9 mouse cellular contexts compared by ENCODE assay signal in the genomic region with DNA sequence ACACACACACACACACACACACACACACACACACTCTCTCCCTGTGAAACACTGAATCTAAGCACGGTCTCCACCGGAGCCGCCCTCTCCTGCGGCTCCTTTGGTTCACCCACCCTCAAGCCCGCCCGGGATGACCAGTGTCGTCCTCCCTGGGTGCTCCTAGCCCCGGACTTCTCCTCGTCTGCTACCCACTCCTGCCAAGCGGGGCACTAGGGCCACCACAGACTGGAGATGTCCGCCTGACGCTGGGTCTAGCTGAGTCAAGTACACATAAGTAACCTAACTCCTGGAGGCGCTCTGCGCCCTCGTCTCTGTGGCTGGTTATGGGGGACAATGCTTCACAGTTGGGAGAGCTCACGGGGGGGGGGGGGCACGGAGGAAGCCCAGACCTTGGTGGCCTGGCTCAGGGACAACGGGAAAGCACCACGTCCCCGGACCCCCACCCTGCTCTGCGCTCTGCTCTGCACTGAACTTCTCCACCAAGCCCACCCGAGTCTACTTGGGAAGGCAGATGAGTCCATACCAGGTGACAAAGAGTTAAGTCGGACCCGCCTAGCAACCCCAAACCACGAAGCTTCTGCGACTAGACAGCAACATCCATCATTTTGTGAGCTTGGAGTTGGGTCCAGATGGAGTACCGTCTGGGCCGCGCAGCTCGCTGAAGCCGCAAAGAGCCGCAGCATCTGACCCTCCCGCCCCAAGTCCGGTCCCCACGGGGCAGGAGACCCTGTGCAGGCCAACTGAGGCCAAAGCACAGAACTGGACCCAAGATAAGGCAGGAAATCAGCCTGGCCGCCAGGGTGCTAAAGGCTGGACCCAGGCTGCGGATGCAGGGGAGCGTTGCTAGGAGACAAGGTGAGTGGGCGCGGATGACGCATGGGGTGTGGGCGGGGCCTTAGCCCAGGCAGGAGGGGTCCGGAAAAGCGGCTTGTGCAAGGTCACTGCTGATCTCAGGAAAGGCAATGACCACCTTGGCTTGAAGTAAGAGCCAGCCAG. TPM values are rescaled to one million over a fixed set of nuclear protein-coding genes. Genes with fewer than 3 reads are reported as not detected.
DNase-seq lines count a peak whose midpoint lies in the region; ATAC-seq and TF ChIP-seq lines count a peak whose summit lies in the region.
"Had no signal": no experiment of that assay in that cellular context is flagged by ENCODE, and none has a peak within 500 bp of the region (broad histone marks: within the 10 kb centered on the region; RNA-seq: fewer than 3 reads in every experiment).

A gene (plus strand): TSS at position 512 of the 996 bp plus-strand sequence.

- WGBS in lung, postnatal 0 days, result 12% methylated on average over 42 of the region's 44 CpGs
- WGBS in lung, adult 2 months, result 8% methylated on average over 44 of the region's 44 CpGs
- 11% methylated on average over 44 of the region's 44 CpGs for WGBS in hindbrain, embryonic 10.5 days
- 11% methylated on average over 43 of the region's 44 CpGs for WGBS in stomach, postnatal 0 days

- no peaks in the 10 kb centered on the region; the same call in 1 of the 2 replicates for H3K4me1 ChIP-seq in lung, postnatal 0 days (ENCODE audit: insufficient read depth, low read depth, low read length)
- no peaks in the 10 kb centered on the region for H3K4me1 ChIP-seq in lung, adult 2 months (ENCODE audit: control insufficient read depth, insufficient read depth, low read length)
- H3K4me1 ChIP-seq in hindbrain, embryonic 10.5 days (replicated peaks), result peaks cover 48% of the 10 kb centered on the region
- 0 out of 2 replicates have a peak, but pooled peaks cover 6% of the 10 kb centered on the region for H3K4me1 ChIP-seq in stomach, postnatal 0 days (replicated peaks; ENCODE audit: control insufficient read depth, insufficient read depth)

- DNase-seq in lung, postnatal 0 days (ENCODE audit: low spot score), result peak; percentile 39
- no peak for DNase-seq in lung, adult 2 months
- peak; percentile 75 for DNase-seq in embryo, embryonic 10.5 days (ENCODE audit: low spot score)
- DNase-seq in hindbrain, embryonic 10.5 days (ENCODE audit: low spot score), result peak; percentile 61
- DNase-seq in left cerebral cortex, adult 11 months (ENCODE audit: low spot score), result peak; percentile 87
- peak; percentile 54 for DNase-seq in stomach, postnatal 0 days (ENCODE audit: low spot score)
- no peak for DNase-seq in adipocyte (ENCODE audit: low spot score)

- no peak within 1 kb of the TSS for H3K27ac ChIP-seq in lung, postnatal 0 days (ENCODE audit: low read length)
- H3K27ac ChIP-seq in hindbrain, embryonic 10.5 days, result peak within 1 kb of the TSS; percentile 54
- H3K27ac ChIP-seq in stomach, postnatal 0 days (replicated peaks), result no peak within 1 kb of the TSS
- H3K27ac ChIP-seq: lung, embryonic 15.5 days had no signal

- peak; percentile 21; the same call in 1 of the 2 replicates for TF ChIP-seq CTCF in lung, postnatal 0 days (IDR thresholded peaks at IDR 0.05)
- no peak for TF ChIP-seq CTCF in lung, adult 2 months (IDR thresholded peaks at IDR 0.05; ENCODE audit: insufficient read depth, low read length)
- TF ChIP-seq CTCF in stomach, postnatal 0 days (IDR thresholded peaks at IDR 0.05; ENCODE audit: low read depth), result peak; percentile 28

- no peak for TF ChIP-seq POLR2A in lung, adult 2 months (IDR thresholded peaks at IDR 0.05; ENCODE audit: borderline replicate concordance, extremely low read depth, low read depth, low read length)

- no peaks in the 10 kb centered on the region for H3K9me3 ChIP-seq in lung, postnatal 0 days (ENCODE audit: low read length)
- H3K9me3 ChIP-seq in hindbrain, embryonic 10.5 days, result no peaks in the 10 kb centered on the region
- H3K9me3 ChIP-seq in stomach, postnatal 0 days (ENCODE audit: control insufficient read depth, low read length), result no peaks in the 10 kb centered on the region
- H3K9me3 ChIP-seq: lung, embryonic 15.5 days had no signal

- H3K4me3 ChIP-seq in lung, postnatal 0 days (ENCODE audit: low read depth, low read length), result no peak within 1 kb of the TSS
- H3K4me3 ChIP-seq in lung, adult 2 months (replicated peaks; ENCODE audit: extremely low read depth, low read depth, low read length), result no peak within 1 kb of the TSS
- H3K4me3 ChIP-seq in hindbrain, embryonic 10.5 days, result peak within 1 kb of the TSS; percentile 36
- no peak within 1 kb of the TSS for H3K4me3 ChIP-seq in stomach, postnatal 0 days (ENCODE audit: low read depth, low read length)
- H3K4me3 ChIP-seq: lung, embryonic 15.5 days had no signal

- H3K9ac ChIP-seq in lung, postnatal 0 days (replicated peaks; ENCODE audit: low read depth), result no peak within 1 kb of the TSS
- no peak within 1 kb of the TSS for H3K9ac ChIP-seq in stomach, postnatal 0 days (ENCODE audit: low read length)
- H3K9ac ChIP-seq: lung, embryonic 15.5 days had no signal

- H3K4me2 ChIP-seq in lung, postnatal 0 days (replicated peaks; ENCODE audit: low read depth, low read length), result no peak within 1 kb of the TSS
- H3K4me2 ChIP-seq in stomach, postnatal 0 days (replicated peaks; ENCODE audit: low read depth), result no peak within 1 kb of the TSS
- H3K4me2 ChIP-seq: lung, embryonic 15.5 days had no signal

- TF ChIP-seq EP300 in lung, postnatal 0 days (IDR thresholded peaks at IDR 0.05), result no peak
- TF ChIP-seq EP300 in stomach, postnatal 0 days (optimal IDR thresholded peaks at IDR 0.05), result no peak

- no peaks in the 10 kb centered on the region for H3K36me3 ChIP-seq in lung, postnatal 0 days (ENCODE audit: insufficient read depth, low read length)
- no peaks in the 10 kb centered on the region for H3K36me3 ChIP-seq in hindbrain, embryonic 10.5 days
- no peaks in the 10 kb centered on the region; the same call in 1 of the 2 replicates for H3K36me3 ChIP-seq in stomach, postnatal 0 days (ENCODE audit: control insufficient read depth, insufficient read depth, low read length)
- H3K36me3 ChIP-seq: lung, embryonic 15.5 days had no signal

- H3K27me3 ChIP-seq in lung, postnatal 0 days (replicated peaks; ENCODE audit: insufficient read depth, low read length), result peaks cover 25% of the 10 kb centered on the region
- peaks cover 100% of the 10 kb centered on the region for H3K27me3 ChIP-seq in hindbrain, embryonic 10.5 days (ENCODE audit: insufficient read depth, poor library complexity, severe bottlenecking)
- peaks cover 10% of the 10 kb centered on the region; the same call in 1 of the 2 replicates for H3K27me3 ChIP-seq in stomach, postnatal 0 days (ENCODE audit: control insufficient read depth, insufficient read depth, low read length)

- ATAC-seq in lung, postnatal 0 days, result 0 out of 2 replicates have a peak, but pooled peaks have one; percentile 16
- ATAC-seq in monocyte, adult 5-6 weeks (replicated peaks; ENCODE audit: insufficient number of reproducible peaks, low FRiP score, low TSS enrichment, poor library complexity, severe bottlenecking), result no peak
- no peak; the same call in 1 of the 2 replicates for ATAC-seq in stomach, postnatal 0 days (ENCODE audit: low FRiP score, low TSS enrichment)

RNA-seq across cellular contexts. Expression of the gene that starts here (rescaled TPM):
- polyA plus RNA-seq in lung, postnatal 0 days (2015; fragmentation: Nextera tagmentation; extraction: Ambion mirVana), result 1.5 and 1.6 TPM in 2 replicates
- 2.7 and 3.3 TPM in 2 replicates for polyA plus RNA-seq in lung, adult 2 months (2012; rRNA removed)
- 3.9 and 4.9 TPM in 2 replicates for polyA plus RNA-seq in hindbrain, embryonic 10.5 days (2016; fragmentation: Nextera tagmentation; extraction: Ambion mirVana)
- 10.2 to 29.6 TPM (median 11.9 TPM) in 3 replicates for total RNA-seq in monocyte, adult 5-6 weeks (2017)
- 1.0 and 1.6 TPM in 2 replicates for polyA plus RNA-seq in stomach, postnatal 0 days (2015; fragmentation: Nextera tagmentation; extraction: Ambion mirVana)

Comparison
In these comparisons a context has a peak if more than half of its experiments do, and no peak if none do; other contexts are left out.
1. DNase-seq: peak in lung, postnatal 0 days (single experiment), embryo, embryonic 10.5 days (single experiment), hindbrain, embryonic 10.5 days (single experiment), left cerebral cortex, adult 11 months (single experiment) and stomach, postnatal 0 days (single experiment); none in lung, adult 2 months (single experiment) and adipocyte (single experiment).